Mouse (Mus musculus): ENCODE results near the gene Yif1a. TPM values are rescaled to one million over a fixed set of nuclear protein-coding genes. Genes with fewer than 3 reads are reported as not detected.

Gene Yif1a
- total RNA-seq (2014; rRNA removed) (40.4 and 53.9 TPM in 2 replicates), polyA plus RNA-seq (2015; fragmentation: Nextera tagmentation; extraction: Ambion mirVana) (38.8 and 49.9 TPM in 2 replicates)

DNA sequence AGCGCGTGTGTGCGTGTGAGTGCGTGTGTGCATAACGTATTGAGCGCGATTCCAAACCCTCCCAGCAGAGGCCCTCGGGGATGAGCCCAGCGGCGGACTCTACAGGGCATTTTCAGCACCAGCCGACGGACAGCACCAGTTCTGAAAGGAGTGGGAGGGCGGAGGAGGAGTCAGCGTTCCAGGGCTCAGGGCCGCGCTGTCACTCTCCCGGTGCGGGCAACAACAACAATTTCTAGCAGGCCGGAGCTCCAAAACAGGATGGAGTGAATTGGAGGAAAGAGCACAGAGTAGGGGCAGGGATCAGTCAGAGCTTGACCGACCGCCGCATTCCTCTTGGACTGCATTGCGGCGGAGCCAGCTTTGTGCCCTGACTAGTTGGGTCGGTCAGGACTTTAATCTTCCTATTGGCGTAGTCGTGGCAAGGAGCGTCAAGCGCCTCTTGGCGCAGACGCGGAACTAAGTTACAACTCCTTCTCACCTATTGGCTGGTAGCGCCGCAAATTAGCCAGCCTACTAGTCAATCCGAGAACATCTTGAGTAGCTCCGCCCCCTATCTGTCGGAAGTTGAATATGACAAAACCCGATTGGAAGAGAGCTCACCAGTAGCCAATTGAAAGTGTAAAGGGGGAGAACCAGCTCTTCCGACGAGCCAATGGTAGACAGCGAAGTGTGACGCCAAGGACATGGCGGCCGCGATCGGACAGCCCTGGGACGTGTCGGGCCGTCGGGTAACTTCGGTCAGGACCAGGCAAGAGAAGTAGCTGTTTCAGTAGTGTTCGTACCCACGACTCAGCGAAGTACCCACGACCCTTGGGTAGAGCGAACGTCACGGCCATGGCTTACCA lies at the start of gene Yif1a:
TSS of gene Yif1a (plus strand) at position 655 of the 845 bp plus-strand sequence.
- under 1% methylated on average over 58 of the region's 58 CpGs for WGBS
- peak; percentile 100 for DNase-seq (ENCODE audit: low spot score)
- peak; percentile 73 for TF ChIP-seq CTCF (IDR thresholded peaks at IDR 0.05)
- peaks cover under 1% of the 10 kb centered on the region; the same call in 1 of the 2 replicates for H3K27me3 ChIP-seq (ENCODE audit: insufficient read depth, low read length)
- H3K9me3 ChIP-seq (ENCODE audit: low read length), result no peaks in the 10 kb centered on the region
- H3K4me1 ChIP-seq (ENCODE audit: insufficient read depth, low read length), result peaks cover 10% of the 10 kb centered on the region
- peak within 1 kb of the TSS; percentile 76 for H3K27ac ChIP-seq (ENCODE audit: low read depth, low read length)
- peak; percentile 92 for ATAC-seq (ENCODE audit: low FRiP score)
- peaks cover 25% of the 10 kb centered on the region for H3K36me3 ChIP-seq (ENCODE audit: insufficient read depth, low read length)
- peak within 1 kb of the TSS; percentile 66 for H3K9ac ChIP-seq (replicated peaks; ENCODE audit: low read length, poor library complexity, severe bottlenecking)
- peak within 1 kb of the TSS; percentile 65 for H3K4me3 ChIP-seq (ENCODE audit: low read depth, low read length)
- peak within 1 kb of the TSS; percentile 84 for H3K4me2 ChIP-seq (ENCODE audit: low read depth, low read length, poor library complexity, severe bottlenecking)

GRCm38 (mm10) chr19:5038709-5039156 lies 49.6 kb upstream of the Yif1a start, which contains the start of the genes B4gat1 and AC124502.3:
TSS of gene B4gat1 (plus strand) at chr19:5038826.
TSS of gene AC124502.3 (plus strand) at chr19:5038891.
- DNase-seq (ENCODE audit: low spot score), result peak; percentile 97
- no peaks in the 10 kb centered on the region for H3K9me3 ChIP-seq (ENCODE audit: low read length)

GRCm38 (mm10) chr19:5039301-5040114 lies 48.8 kb upstream of the Yif1a start:
- Histone ChIP-seq H3K27ac (ENCODE audit: low read depth, low read length) (peak overlapping the region; percentile 82), H3K9me3 (ENCODE audit: low read length) (no peaks in the 10 kb centered on the region), H3K9ac (replicated peaks; ENCODE audit: low read length, poor library complexity, severe bottlenecking) (peak overlapping the region; percentile 71), H3K4me3 (ENCODE audit: low read depth, low read length) (peak overlapping the region; percentile 82), H3K4me2 (ENCODE audit: low read depth, low read length, poor library complexity, severe bottlenecking) (peak overlapping the region; percentile 96), H3K36me3 (ENCODE audit: insufficient read depth, low read length) (peaks cover 9% of the 10 kb centered on the region), H3K27me3 (ENCODE audit: insufficient read depth, low read length) (no peaks in the 10 kb centered on the region), H3K4me1 (ENCODE audit: insufficient read depth, low read length) (peaks cover 15% of the 10 kb centered on the region)
- DNase-seq (ENCODE audit: low spot score) (peak; percentile 16), ATAC-seq (ENCODE audit: low FRiP score) (peak; percentile 55; the same call in 1 of the 2 replicates)
- TF ChIP-seq CTCF (IDR thresholded peaks at IDR 0.05), result no peak
- WGBS, result 10% methylated on average over 41 of the region's 41 CpGs

More at GRCm38 (mm10) chr19:5038709-5039156, 49.6 kb upstream of the Yif1a start, which contains the start of the genes B4gat1 and AC124502.3:
- peak within 1 kb of the TSS; percentile 82 for H3K4me3 ChIP-seq (ENCODE audit: low read depth, low read length)
- peaks cover 9% of the 10 kb centered on the region for H3K36me3 ChIP-seq (ENCODE audit: insufficient read depth, low read length)
- H3K4me1 ChIP-seq (ENCODE audit: insufficient read depth, low read length), result peaks cover 15% of the 10 kb centered on the region
- peak within 1 kb of the TSS; percentile 96 for H3K4me2 ChIP-seq (ENCODE audit: low read depth, low read length, poor library complexity, severe bottlenecking)
- peak; percentile 69 for TF ChIP-seq CTCF (IDR thresholded peaks at IDR 0.05)
- ATAC-seq (ENCODE audit: low FRiP score), result peak; percentile 92
- peak within 1 kb of the TSS; percentile 71 for H3K9ac ChIP-seq (replicated peaks; ENCODE audit: low read length, poor library complexity, severe bottlenecking)
- under 1% methylated on average over 31 of the region's 44 CpGs for WGBS
- no peaks in the 10 kb centered on the region for H3K27me3 ChIP-seq (ENCODE audit: insufficient read depth, low read length)
- peak within 1 kb of the TSS; percentile 82 for H3K27ac ChIP-seq (ENCODE audit: low read depth, low read length)

- Histone ChIP-seq H3K27ac (ENCODE audit: low read depth, low read length) (0 out of 2 replicates have a peak within 1 kb of the TSS, but pooled peaks have one; percentile 3), H3K4me3 (ENCODE audit: low read depth, low read length) (peak within 1 kb of the TSS; percentile 82), H3K4me1 (ENCODE audit: insufficient read depth, low read length) (peaks cover 15% of the 10 kb centered on the region), H3K27me3 (ENCODE audit: insufficient read depth, low read length) (no peaks in the 10 kb centered on the region), H3K9me3 (ENCODE audit: low read length) (no peaks in the 10 kb centered on the region), H3K9ac (replicated peaks; ENCODE audit: low read length, poor library complexity, severe bottlenecking) (peak within 1 kb of the TSS; percentile 76), H3K4me2 (ENCODE audit: low read depth, low read length, poor library complexity, severe bottlenecking) (peak within 1 kb of the TSS; percentile 96), H3K36me3 (ENCODE audit: insufficient read depth, low read length) (peaks cover 12% of the 10 kb centered on the region)
- peak; percentile 11; the same call in 1 of the 2 replicates for TF ChIP-seq CTCF (IDR thresholded peaks at IDR 0.05)
- DNase-seq (ENCODE audit: low spot score), result peak; percentile 96
- ATAC-seq (ENCODE audit: low FRiP score), result peak; percentile 61
- WGBS, result 6% methylated on average over 40 of the region's 40 CpGs
Observed at GRCm38 (mm10) chr19:5040862-5041523, 47.3 kb upstream of the Yif1a start, which contains the start of gene Brms1. TSS of gene Brms1 (plus strand) at chr19:5041354.

- Histone ChIP-seq H3K9me3 (ENCODE audit: low read length) (no peaks in the 10 kb centered on the region), H3K4me1 (ENCODE audit: insufficient read depth, low read length) (peaks cover 15% of the 10 kb centered on the region), H3K4me3 (ENCODE audit: low read depth, low read length) (peak overlapping the region; percentile 82), H3K27me3 (ENCODE audit: insufficient read depth, low read length) (no peaks in the 10 kb centered on the region), H3K9ac (replicated peaks; ENCODE audit: low read length, poor library complexity, severe bottlenecking) (peak overlapping the region; percentile 76), H3K4me2 (ENCODE audit: low read depth, low read length, poor library complexity, severe bottlenecking) (peak overlapping the region; percentile 96), H3K36me3 (ENCODE audit: insufficient read depth, low read length) (peaks cover 18% of the 10 kb centered on the region), H3K27ac (ENCODE audit: low read depth, low read length) (0 out of 2 replicates have a peak overlapping the region, but pooled peaks have one; percentile 3)
- ATAC-seq (ENCODE audit: low FRiP score) (no peak), DNase-seq (ENCODE audit: low spot score) (no peak)
- 2% methylated on average over 16 of the region's 16 CpGs for WGBS
- no peak for TF ChIP-seq CTCF (IDR thresholded peaks at IDR 0.05)
Observed at GRCm38 (mm10) chr19:5041588-5041987, 46.8 kb upstream of the Yif1a start.
